Mouse (Mus musculus): ENCODE measurements around the gene Rcan2. TPM values are rescaled to one million over a fixed set of nuclear protein-coding genes. Genes with fewer than 3 reads are reported as not detected.
A peak's percentile ranks its signal among the peaks of the same experiment; 100 is the strongest.

Gene Rcan2
- polyA plus RNA-seq, 1 experiment from 2014 or later: 7.2 TPM

DNA sequence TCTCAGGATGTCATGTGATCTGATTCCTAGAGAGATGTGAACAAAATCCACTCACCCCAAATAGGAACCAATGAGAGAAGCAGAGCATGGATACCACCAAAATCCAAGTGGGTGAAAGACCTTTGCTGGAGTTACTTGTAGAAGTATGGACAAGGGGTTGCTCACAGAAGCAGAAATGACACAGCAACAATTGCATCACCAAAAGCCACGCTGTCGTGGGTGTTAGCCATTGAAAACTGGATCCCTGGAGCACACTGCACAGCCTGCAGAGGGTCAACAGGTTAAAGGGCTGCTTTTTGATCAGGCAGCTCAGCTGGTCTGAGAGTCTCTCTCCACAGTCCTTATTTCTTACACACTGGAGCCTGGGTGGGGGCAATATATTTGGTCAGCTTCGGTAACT lies 274.4 kb downstream of the Rcan2 start:
- ATAC-seq (ENCODE audit: low FRiP score, low TSS enrichment): no peak
- Histone ChIP-seq H3K4me3 (ENCODE audit: low read length) (no peak overlapping the region), H3K9ac (replicated peaks; ENCODE audit: low read length) (no peak overlapping the region), H3K9me3 (ENCODE audit: low read length) (no peaks in the 10 kb centered on the region), H3K27ac (ENCODE audit: low read length) (no peak overlapping the region), H3K4me2 (replicated peaks; ENCODE audit: low read depth, low read length) (no peak overlapping the region), H3K27me3 (ENCODE audit: insufficient read depth, low read length) (no peaks in the 10 kb centered on the region), H3K36me3 (ENCODE audit: insufficient read depth, low read length) (no peaks in the 10 kb centered on the region), H3K4me1 (ENCODE audit: insufficient read depth, low read length) (no peaks in the 10 kb centered on the region)
- 83% methylated on average over 3 of the region's 3 CpGs for WGBS

DNA sequence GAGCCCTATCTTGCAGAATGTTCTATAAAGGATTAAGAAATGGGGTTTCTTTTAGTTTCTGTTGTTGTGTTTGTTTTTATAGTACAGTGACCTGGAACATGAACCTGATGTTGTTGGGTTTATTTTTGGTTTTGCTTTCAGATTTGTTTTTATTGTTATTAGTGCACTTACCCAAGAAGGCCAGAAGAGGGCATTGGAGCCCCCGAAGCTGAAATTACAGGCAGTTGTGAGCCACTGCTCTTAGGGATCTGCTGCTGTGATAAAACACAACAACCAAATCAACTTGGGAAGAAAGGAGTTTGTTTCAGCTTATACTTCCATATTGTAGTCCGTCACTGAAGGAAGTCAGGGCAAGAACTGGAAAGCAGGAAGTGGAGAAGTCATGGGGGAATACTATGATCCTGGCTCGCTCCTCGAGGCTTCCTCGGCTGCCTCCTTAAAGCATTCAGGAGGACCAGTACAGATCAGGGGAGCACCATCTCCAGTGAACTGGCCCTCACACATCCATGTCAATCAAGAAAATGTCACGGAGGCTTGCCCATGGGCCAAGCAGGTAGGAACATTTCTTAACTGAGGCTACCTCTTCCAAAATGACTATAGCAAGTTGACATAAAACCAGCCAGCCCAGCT lies 275.0 kb downstream of the Rcan2 start:
- no peak overlapping the region for H3K4me2 ChIP-seq (replicated peaks; ENCODE audit: low read depth, low read length)
- 0 out of 2 replicates have a peak, but pooled peaks cover 3% of the 10 kb centered on the region for H3K36me3 ChIP-seq (ENCODE audit: insufficient read depth, low read length)
- H3K4me1 ChIP-seq (ENCODE audit: insufficient read depth, low read length): no peaks in the 10 kb centered on the region
- no peak for ATAC-seq (ENCODE audit: low FRiP score, low TSS enrichment)
- no peak overlapping the region for H3K4me3 ChIP-seq (ENCODE audit: low read length)
- WGBS: 50% methylated on average over 6 of the region's 6 CpGs
- H3K9me3 ChIP-seq (ENCODE audit: low read length): no peaks in the 10 kb centered on the region
- H3K27me3 ChIP-seq (ENCODE audit: insufficient read depth, low read length): no peaks in the 10 kb centered on the region
- H3K9ac ChIP-seq (replicated peaks; ENCODE audit: low read length): no peak overlapping the region
- H3K27ac ChIP-seq (ENCODE audit: low read length): no peak overlapping the region

DNA sequence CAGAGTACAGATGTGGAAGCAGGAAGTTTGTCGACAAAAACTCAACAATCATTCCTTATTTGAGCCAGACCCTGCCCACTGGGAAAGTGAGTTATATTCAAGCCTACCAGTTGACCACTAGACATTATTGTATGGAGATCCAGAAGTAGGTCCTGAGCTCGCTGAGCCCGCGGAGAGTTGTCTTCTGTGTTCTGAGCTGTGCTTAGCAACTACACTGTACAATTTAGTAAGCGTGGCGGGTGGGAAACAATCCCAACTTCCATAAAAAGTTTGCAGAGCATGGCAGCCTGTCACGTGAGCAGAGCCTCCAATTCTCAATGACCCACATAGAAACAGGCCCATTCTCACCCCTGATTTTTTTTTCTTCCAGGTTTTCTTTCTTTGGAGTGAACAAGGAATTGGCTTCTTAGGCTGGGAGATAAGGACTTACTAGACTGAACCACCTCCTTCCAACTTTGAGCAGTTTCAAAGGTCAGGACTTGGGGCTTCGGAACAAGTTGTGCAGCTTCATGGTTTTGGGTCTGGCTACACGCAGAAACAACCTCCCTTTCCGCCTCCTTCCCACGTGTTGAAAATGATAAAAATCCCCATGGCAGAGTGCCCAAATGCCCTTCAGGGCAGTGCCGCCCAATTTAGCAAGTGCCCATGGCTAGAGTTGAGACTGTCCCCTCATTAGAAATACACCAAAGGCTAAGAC lies 276.1 kb downstream of the Rcan2 start:
- Histone ChIP-seq H3K9me3 (ENCODE audit: low read length) (no peaks in the 10 kb centered on the region), H3K36me3 (ENCODE audit: insufficient read depth, low read length) (0 out of 2 replicates have a peak, but pooled peaks cover 3% of the 10 kb centered on the region), H3K27ac (ENCODE audit: low read length) (no peak overlapping the region), H3K27me3 (ENCODE audit: insufficient read depth, low read length) (no peaks in the 10 kb centered on the region), H3K9ac (replicated peaks; ENCODE audit: low read length) (no peak overlapping the region), H3K4me2 (replicated peaks; ENCODE audit: low read depth, low read length) (no peak overlapping the region), H3K4me1 (ENCODE audit: insufficient read depth, low read length) (no peaks in the 10 kb centered on the region), H3K4me3 (ENCODE audit: low read length) (no peak overlapping the region)
- ATAC-seq (ENCODE audit: low FRiP score, low TSS enrichment): no peak
- WGBS: 77% methylated on average over 12 of the region's 12 CpGs

DNA sequence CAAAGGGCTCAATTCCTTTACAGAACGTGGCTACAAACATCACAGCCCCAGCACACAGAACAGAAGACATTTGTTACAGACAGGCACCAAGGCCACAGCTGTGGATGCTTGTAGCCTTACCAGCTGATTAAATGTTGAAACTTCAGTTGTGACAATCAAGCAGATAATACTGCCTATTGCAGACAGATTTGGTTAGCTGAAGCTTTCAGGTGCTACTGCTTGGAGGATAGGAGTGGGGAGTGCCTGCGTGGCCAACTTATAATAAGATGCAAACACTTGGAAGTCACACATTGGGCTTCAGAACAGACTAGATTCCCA lies 276.7 kb downstream of the Rcan2 start:
- Histone ChIP-seq H3K36me3 (ENCODE audit: insufficient read depth, low read length) (0 out of 2 replicates have a peak, but pooled peaks cover 3% of the 10 kb centered on the region), H3K4me3 (ENCODE audit: low read length) (no peak overlapping the region), H3K4me2 (replicated peaks; ENCODE audit: low read depth, low read length) (no peak overlapping the region), H3K27me3 (ENCODE audit: insufficient read depth, low read length) (no peaks in the 10 kb centered on the region), H3K27ac (ENCODE audit: low read length) (no peak overlapping the region), H3K4me1 (ENCODE audit: insufficient read depth, low read length) (no peaks in the 10 kb centered on the region), H3K9me3 (ENCODE audit: low read length) (no peaks in the 10 kb centered on the region), H3K9ac (replicated peaks; ENCODE audit: low read length) (no peak overlapping the region)
- whole genome bisulfite sequencing: 72% methylated on average over 2 of the region's 2 CpGs
- ATAC-seq (ENCODE audit: low FRiP score, low TSS enrichment): no peak

DNA sequence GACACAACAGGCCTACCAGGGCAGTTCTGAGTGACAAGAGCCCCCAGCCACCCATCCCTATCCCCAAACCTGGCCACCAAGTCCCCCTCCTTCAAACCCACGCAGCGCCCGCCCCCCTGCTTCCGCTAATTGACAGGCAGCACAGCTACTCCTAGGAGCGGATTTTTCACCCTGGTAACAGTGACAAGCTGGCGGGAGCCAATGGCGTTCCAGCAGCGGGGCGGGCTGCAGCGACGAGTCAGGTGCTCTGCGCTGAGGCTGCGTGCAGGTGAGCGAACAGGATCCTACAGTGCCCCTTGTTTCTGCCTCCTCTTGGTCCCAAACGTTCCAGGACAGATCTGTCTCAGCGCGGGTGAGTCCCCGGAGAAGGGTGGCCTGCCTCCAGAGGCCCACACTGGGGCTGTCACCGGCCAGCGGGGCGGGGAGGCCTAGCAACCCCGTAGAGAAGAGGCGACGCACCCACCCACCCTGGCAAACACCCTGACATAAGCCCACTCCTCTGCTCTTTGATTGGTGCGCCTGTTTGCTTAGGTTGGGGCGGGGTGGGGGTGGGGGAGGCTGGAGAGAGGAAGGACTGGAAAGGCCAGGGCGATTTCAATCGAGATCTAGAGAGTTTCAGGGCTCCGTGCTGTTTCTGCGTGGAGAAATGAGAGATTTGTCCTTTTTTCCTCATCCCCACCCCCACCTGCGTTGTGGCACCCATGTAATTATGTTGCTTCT lies 277.6 kb downstream of the Rcan2 start, which contains the start of gene Enpp5:
Gene Enpp5, plus strand, starts transcription at position 183 of the 720 bp plus-strand sequence.
- under 1% methylated on average over 31 of the region's 31 CpGs for WGBS
- Histone ChIP-seq H3K4me2 (replicated peaks; ENCODE audit: low read depth, low read length) (peak within 1 kb of the TSS; percentile 79), H3K9me3 (ENCODE audit: low read length) (no peaks in the 10 kb centered on the region), H3K4me3 (ENCODE audit: low read length) (peak within 1 kb of the TSS; percentile 73), H3K36me3 (ENCODE audit: insufficient read depth, low read length) (0 out of 2 replicates have a peak, but pooled peaks cover 3% of the 10 kb centered on the region), H3K4me1 (ENCODE audit: insufficient read depth, low read length) (no peaks in the 10 kb centered on the region), H3K27ac (ENCODE audit: low read length) (peak within 1 kb of the TSS; percentile 78), H3K27me3 (ENCODE audit: insufficient read depth, low read length) (no peaks in the 10 kb centered on the region), H3K9ac (replicated peaks; ENCODE audit: low read length) (peak within 1 kb of the TSS; percentile 77)
- ATAC-seq (ENCODE audit: low FRiP score, low TSS enrichment): peak; percentile 98

DNA sequence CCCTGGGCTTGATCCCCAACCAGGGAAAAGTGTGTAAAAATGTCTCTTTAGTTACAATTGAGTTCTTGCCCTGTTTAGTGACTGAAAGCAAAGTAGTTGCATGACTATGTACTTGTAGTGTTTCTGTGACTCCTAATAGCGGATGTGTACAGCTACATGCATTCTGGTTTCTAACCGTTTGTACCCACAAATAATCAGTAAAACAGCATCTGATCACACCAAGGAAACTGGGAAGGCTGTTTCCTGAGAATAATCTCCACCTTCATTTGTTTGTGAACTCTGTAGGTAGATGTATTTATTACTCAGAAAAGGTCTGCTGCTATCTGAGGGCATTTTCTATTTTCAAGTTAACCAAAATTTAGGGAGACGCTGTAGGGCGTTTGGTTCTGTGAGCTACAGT lies 282.0 kb downstream of the Rcan2 start:
- 86% methylated on average over 4 of the region's 4 CpGs for WGBS

DNA sequence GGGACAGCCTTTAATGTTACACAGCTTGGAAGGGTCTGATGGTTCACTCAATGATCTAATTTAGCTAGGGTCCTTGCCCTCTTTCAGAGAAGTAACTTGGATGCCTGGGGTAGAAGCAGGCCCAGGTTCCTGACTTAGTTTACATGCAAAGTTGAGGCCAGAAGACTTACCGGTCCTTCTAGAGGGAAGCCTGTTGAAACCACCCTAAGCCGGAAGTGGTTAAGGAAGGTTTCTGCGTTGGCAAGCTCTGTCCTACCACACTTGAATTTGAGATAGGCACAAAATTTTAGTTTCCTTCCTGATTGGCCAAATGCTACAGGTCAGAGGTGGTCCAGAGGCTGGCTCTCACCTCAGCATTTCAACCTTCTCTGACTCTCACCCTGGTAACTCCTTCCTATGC lies 287.1 kb downstream of the Rcan2 start:
- Histone ChIP-seq H3K27ac (ENCODE audit: low read length) (no peak overlapping the region), H3K4me1 (ENCODE audit: insufficient read depth, low read length) (no peaks in the 10 kb centered on the region), H3K9ac (replicated peaks; ENCODE audit: low read length) (no peak overlapping the region), H3K27me3 (ENCODE audit: insufficient read depth, low read length) (no peaks in the 10 kb centered on the region), H3K4me3 (ENCODE audit: low read length) (no peak overlapping the region), H3K4me2 (replicated peaks; ENCODE audit: low read depth, low read length) (no peak overlapping the region), H3K36me3 (ENCODE audit: insufficient read depth, low read length) (no peaks in the 10 kb centered on the region), H3K9me3 (ENCODE audit: low read length) (no peaks in the 10 kb centered on the region)
- WGBS: 89% methylated on average over 3 of the region's 3 CpGs
- no peak for ATAC-seq (ENCODE audit: low FRiP score, low TSS enrichment)

More for the DNA sequence above, 282.0 kb downstream of the Rcan2 start:
- no peaks in the 10 kb centered on the region for H3K9me3 ChIP-seq (ENCODE audit: low read length)
- H3K4me2 ChIP-seq (replicated peaks; ENCODE audit: low read depth, low read length): no peak overlapping the region
- H3K36me3 ChIP-seq (ENCODE audit: insufficient read depth, low read length): 0 out of 2 replicates have a peak, but pooled peaks cover 3% of the 10 kb centered on the region
- H3K27me3 ChIP-seq (ENCODE audit: insufficient read depth, low read length): no peaks in the 10 kb centered on the region
- no peak overlapping the region for H3K27ac ChIP-seq (ENCODE audit: low read length)
- no peak for ATAC-seq (ENCODE audit: low FRiP score, low TSS enrichment)
- H3K9ac ChIP-seq (replicated peaks; ENCODE audit: low read length): no peak overlapping the region
- H3K4me3 ChIP-seq (ENCODE audit: low read length): no peak overlapping the region
- no peaks in the 10 kb centered on the region for H3K4me1 ChIP-seq (ENCODE audit: insufficient read depth, low read length)

Other genes with a start within 250 kb of the Rcan2 start
- 75.4 and 76.4 TPM in 2 replicates for gene Pla2g7, start 233.3 kb upstream of the Rcan2 start, polyA plus RNA-seq (2015; fragmentation: Nextera tagmentation; extraction: Ambion mirVana)
- gene Tdrd6, start 171.1 kb upstream of the Rcan2 start, polyA plus RNA-seq (2015; fragmentation: Nextera tagmentation; extraction: Ambion mirVana): not detected in 2 replicates
- 18.4 and 20.9 TPM in 2 replicates for gene Slc25a27, start 134.1 kb upstream of the Rcan2 start, polyA plus RNA-seq (2015; fragmentation: Nextera tagmentation; extraction: Ambion mirVana)
- 26.4 and 26.9 TPM in 2 replicates for gene Cyp39a1, start 133.9 kb upstream of the Rcan2 start, polyA plus RNA-seq (2015; fragmentation: Nextera tagmentation; extraction: Ambion mirVana)